Mouse (Mus musculus): ENCODE results near the gene Tra2a. TPM values are rescaled to one million over a fixed set of nuclear protein-coding genes. Genes with fewer than 3 reads are reported as not detected.
A peak's percentile ranks its signal among the peaks of the same experiment; 100 is the strongest.

Gene Tra2a
- polyA plus RNA-seq (2012; rRNA removed), result 111 and 113 TPM in 2 replicates

DNA sequence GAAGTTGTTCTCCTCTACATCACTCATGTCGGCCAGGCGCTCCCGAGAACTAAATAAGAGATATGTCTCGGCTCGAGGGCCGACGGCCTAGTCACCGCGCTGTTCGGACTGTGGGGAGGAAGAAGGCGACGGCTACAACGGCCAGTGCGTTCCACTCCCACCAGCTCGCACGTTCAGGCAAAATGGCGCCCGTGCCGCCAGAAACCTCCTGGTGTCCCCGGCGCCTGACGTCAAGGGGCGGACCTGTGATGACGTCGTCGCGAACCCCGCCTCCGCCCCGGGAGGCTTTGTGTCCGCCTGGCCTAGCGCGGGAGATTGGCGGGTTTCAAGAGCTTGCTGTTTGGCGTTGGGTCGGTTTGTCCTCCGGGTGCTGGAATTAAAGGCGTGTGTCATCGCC is at the start of gene Tra2a:
TSS of gene Tra2a (minus strand) at position 187 of the 397 bp plus-strand sequence.
- Histone ChIP-seq H3K27ac (ENCODE audit: insufficient read depth, low read length) (peak within 1 kb of the TSS; percentile 97), H3K4me1 (ENCODE audit: control insufficient read depth, insufficient read depth, low read length) (peaks cover 1% of the 10 kb centered on the region; the same call in 1 of the 2 replicates), H3K4me3 (ENCODE audit: insufficient read depth, low read length) (peak within 1 kb of the TSS; percentile 84)
- TF ChIP-seq POLR2A (IDR thresholded peaks at IDR 0.05; ENCODE audit: extremely low read depth, insufficient read depth, low read length) (peak; percentile 98), CTCF (IDR thresholded peaks at IDR 0.05; ENCODE audit: extremely low read depth, insufficient read depth, low read length) (no peak)

DNA sequence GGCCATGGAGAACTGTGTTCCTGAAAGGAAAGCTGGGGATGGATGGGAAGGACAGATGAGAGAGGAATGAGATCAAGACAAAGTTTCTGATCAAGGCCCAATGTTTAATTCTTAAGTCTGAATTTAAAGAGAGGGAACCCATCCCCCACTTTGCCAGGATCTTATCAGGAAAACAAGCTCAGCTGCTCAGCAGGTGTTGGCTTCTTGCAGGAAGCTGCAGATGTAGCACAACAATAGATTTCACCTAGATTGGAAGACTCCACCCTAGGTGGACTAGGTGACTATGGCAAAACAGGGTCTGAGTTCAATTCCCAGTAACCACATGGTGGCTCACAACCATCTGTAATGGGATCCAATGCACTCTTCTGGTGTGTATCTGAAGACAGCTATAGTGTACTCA is 34.5 kb upstream of the Tra2a start:
- no peak overlapping the region for H3K4me3 ChIP-seq (ENCODE audit: insufficient read depth, low read length)
- TF ChIP-seq CTCF (IDR thresholded peaks at IDR 0.05; ENCODE audit: extremely low read depth, insufficient read depth, low read length) (no peak), POLR2A (IDR thresholded peaks at IDR 0.05; ENCODE audit: extremely low read depth, insufficient read depth, low read length) (no peak)
- H3K4me1 ChIP-seq (ENCODE audit: control insufficient read depth, insufficient read depth, low read length), result no peaks in the 10 kb centered on the region
- H3K27ac ChIP-seq (ENCODE audit: insufficient read depth, low read length), result no peak overlapping the region

DNA sequence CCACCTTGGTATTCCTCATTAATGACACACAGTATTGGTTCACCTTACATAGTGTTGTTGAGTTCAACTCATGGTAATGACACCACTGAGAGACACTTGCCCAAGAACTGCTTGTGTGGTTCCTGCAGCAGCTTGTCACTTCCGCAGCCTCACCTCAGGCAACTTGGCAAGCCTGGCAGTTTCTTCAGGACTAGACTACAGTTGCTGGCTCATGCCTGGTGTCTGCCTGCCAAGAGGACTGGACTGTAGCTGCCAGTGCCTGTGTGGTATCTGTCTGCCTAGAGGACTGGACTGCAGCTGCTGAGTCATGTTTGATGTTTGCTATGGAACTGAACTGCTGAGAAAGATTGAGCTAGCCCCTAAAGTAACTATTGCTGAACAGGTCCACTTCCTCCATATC is 18.3 kb upstream of the Tra2a start:
- H3K4me1 ChIP-seq (ENCODE audit: control insufficient read depth, insufficient read depth, low read length), result no peaks in the 10 kb centered on the region
- H3K4me3 ChIP-seq (ENCODE audit: insufficient read depth, low read length), result no peak overlapping the region
- H3K27ac ChIP-seq (ENCODE audit: insufficient read depth, low read length), result no peak overlapping the region
- TF ChIP-seq POLR2A (IDR thresholded peaks at IDR 0.05; ENCODE audit: extremely low read depth, insufficient read depth, low read length) (no peak), CTCF (IDR thresholded peaks at IDR 0.05; ENCODE audit: extremely low read depth, insufficient read depth, low read length) (no peak)

DNA sequence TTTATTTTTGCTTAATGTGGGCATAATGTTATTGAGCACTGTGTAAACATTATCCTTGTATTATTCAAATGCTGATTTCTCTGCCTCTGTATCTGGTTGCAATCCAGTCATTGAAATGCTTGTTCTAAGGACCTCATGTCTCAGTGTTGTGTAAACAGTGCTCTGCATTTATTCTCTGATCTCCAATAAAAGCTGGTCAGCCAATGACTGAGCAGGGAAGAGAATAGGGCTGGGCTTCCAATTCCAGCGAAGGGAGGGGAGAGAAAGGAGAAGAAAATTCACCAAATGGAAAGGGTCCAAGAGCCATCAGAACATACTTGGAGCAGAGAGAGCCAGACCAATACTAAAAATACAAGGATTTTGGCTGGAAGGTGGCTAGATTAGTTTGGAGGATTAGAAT is 17.1 kb upstream of the Tra2a start:
- Histone ChIP-seq H3K4me1 (ENCODE audit: control insufficient read depth, insufficient read depth, low read length) (no peaks in the 10 kb centered on the region), H3K27ac (ENCODE audit: insufficient read depth, low read length) (no peak overlapping the region), H3K4me3 (ENCODE audit: insufficient read depth, low read length) (no peak overlapping the region)
- no peak for TF ChIP-seq CTCF (IDR thresholded peaks at IDR 0.05; ENCODE audit: extremely low read depth, insufficient read depth, low read length)
- no peak for TF ChIP-seq POLR2A (IDR thresholded peaks at IDR 0.05; ENCODE audit: extremely low read depth, insufficient read depth, low read length)

DNA sequence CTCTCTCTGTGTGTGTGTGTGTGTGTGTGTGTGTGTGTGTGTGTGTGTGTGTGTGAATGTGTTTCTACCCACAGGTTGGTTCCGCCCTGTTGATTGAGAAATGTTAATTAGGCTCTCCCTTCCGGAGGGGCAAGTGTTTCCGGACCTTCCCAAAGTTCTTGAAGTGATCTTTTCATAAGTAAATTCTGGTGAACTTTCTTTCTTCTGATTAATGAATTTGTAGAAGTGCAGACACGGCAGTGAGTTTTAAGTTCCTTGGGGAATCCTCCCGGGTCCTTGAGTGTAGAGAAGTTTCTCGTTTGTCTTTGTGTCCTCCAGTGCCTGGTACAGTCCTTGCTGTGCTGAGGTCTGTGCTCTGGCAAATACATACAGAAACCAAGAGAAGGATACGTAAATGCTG is 11.5 kb upstream of the Tra2a start:
- no peak overlapping the region for H3K27ac ChIP-seq (ENCODE audit: insufficient read depth, low read length)
- no peaks in the 10 kb centered on the region for H3K4me1 ChIP-seq (ENCODE audit: control insufficient read depth, insufficient read depth, low read length)
- no peak for TF ChIP-seq POLR2A (IDR thresholded peaks at IDR 0.05; ENCODE audit: extremely low read depth, insufficient read depth, low read length)
- H3K4me3 ChIP-seq (ENCODE audit: insufficient read depth, low read length), result no peak overlapping the region

DNA sequence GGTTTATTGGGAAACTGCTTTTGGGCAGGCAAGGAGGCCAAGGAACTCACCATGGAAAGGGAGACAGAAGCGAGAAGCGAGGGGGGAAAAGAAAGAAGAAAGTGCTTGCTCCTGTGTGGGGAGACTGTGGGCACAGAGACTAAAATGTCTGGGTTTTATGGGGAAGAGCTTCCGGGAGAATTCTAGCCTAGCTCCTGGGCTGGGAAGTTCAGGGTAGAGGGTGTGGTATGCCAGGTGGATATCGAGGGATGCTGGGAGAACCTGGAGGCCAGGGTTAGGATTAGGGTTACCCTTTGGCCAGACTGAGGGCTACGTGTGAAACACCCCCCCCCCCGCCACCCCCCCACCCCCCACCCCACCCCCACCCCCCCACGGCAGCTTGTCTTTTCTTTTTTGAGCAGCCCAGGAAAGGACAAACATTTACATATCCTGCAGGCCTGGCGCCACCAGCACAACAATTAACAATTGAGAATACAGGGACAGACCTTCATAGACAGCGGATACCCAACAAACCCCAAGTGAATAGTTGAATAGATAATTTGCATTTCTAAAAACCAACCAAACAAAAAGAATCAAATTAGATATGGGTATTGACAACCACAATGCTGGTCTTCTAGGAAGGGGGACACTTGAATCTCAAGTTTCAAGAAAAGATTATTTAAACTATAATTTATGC is 10.7 kb upstream of the Tra2a start:
- TF ChIP-seq CTCF (IDR thresholded peaks at IDR 0.05; ENCODE audit: extremely low read depth, insufficient read depth, low read length) (no peak), POLR2A (IDR thresholded peaks at IDR 0.05; ENCODE audit: extremely low read depth, insufficient read depth, low read length) (no peak)
- no peak overlapping the region for H3K27ac ChIP-seq (ENCODE audit: insufficient read depth, low read length)
- no peaks in the 10 kb centered on the region for H3K4me1 ChIP-seq (ENCODE audit: control insufficient read depth, insufficient read depth, low read length)
- H3K4me3 ChIP-seq (ENCODE audit: insufficient read depth, low read length), result no peak overlapping the region

DNA sequence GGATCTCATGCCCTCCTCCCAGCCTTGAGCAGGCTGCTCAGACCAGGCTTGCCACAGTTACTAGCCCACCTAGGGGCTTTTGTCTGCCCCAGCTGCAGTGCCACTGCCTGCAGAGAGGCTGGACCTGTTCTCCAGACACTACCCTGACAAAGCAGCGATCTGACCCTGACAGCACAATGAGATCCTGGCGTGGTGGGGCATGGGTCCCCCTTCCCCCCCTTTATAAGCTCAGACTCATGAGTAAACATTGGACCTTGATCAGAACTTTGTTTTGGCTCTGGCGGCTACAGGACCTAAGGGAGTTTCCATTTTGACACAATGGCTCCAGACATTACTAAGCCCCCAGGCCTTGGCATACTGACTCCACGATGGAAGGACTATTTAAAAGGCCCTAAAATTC is 10.1 kb upstream of the Tra2a start:
- no peak overlapping the region for H3K4me3 ChIP-seq (ENCODE audit: insufficient read depth, low read length)
- no peak for TF ChIP-seq CTCF (IDR thresholded peaks at IDR 0.05; ENCODE audit: extremely low read depth, insufficient read depth, low read length)
- TF ChIP-seq POLR2A (IDR thresholded peaks at IDR 0.05; ENCODE audit: extremely low read depth, insufficient read depth, low read length), result no peak
- no peak overlapping the region for H3K27ac ChIP-seq (ENCODE audit: insufficient read depth, low read length)
- no peaks in the 10 kb centered on the region for H3K4me1 ChIP-seq (ENCODE audit: control insufficient read depth, insufficient read depth, low read length)

DNA sequence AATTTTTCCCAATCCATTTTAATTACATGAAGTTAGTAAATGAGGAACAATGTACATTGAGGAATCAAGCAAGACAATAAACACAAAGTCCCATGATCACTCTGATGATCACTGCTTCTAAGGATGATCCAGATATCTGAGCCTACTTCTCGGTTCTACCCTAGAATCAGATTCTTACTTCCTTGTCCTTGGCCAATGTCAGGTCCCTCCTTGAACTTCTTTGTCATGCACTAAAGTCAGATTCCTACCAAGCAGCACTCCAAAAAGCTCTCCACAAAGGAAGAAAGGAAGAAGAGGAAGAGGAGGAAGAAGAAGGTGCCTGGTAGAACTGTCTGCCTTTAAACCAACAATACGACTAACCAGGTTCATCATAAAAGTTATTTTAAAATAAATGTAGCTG is 9.0 kb upstream of the Tra2a start:
- TF ChIP-seq CTCF (IDR thresholded peaks at IDR 0.05; ENCODE audit: extremely low read depth, insufficient read depth, low read length) (no peak), POLR2A (IDR thresholded peaks at IDR 0.05; ENCODE audit: extremely low read depth, insufficient read depth, low read length) (no peak)
- H3K4me3 ChIP-seq (ENCODE audit: insufficient read depth, low read length), result no peak overlapping the region
- no peak overlapping the region for H3K27ac ChIP-seq (ENCODE audit: insufficient read depth, low read length)
- no peaks in the 10 kb centered on the region for H3K4me1 ChIP-seq (ENCODE audit: control insufficient read depth, insufficient read depth, low read length)

DNA sequence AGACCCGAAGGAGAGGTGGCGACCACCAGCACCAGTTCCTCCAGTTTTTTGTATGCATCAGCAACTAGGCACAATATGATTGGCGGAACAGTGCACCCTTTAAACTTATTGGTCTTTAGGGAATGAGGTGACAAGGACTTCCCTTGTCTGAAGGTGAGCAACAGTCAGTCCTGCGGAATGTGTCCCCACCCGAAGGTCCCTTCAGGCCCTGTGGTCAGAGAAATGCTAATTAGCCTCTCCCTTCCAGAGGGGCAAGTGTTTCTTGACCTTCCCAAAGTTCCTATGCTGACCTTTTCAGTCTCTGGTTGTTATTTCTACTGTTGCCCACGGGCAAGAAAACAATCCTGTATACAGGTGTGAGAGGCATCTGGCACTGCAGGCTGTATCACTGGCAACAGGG is 8.0 kb upstream of the Tra2a start:
- Histone ChIP-seq H3K27ac (ENCODE audit: insufficient read depth, low read length) (no peak overlapping the region), H3K4me3 (ENCODE audit: insufficient read depth, low read length) (no peak overlapping the region), H3K4me1 (ENCODE audit: control insufficient read depth, insufficient read depth, low read length) (no peaks in the 10 kb centered on the region)
- TF ChIP-seq CTCF (IDR thresholded peaks at IDR 0.05; ENCODE audit: extremely low read depth, insufficient read depth, low read length) (no peak), POLR2A (IDR thresholded peaks at IDR 0.05; ENCODE audit: extremely low read depth, insufficient read depth, low read length) (no peak)

DNA sequence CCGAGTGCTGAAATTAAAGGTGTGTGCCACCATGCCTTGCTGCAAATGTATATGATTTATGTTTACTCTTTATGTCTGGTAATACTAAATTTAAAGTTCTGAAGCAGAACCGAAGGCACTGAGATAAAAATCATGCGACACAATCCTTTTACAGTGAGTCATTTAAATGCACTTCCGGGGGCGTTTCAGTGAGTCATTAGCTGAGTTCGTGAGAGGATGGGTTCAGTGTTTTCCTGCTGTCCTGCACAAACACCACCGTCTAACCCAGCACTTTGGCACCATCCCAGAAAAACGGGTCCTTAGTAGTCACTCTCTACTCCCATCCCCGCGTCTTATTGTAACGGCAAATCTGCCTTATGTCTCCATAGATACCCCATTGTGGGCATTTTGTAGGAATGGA is 6.1 kb upstream of the Tra2a start:
- Histone ChIP-seq H3K4me1 (ENCODE audit: control insufficient read depth, insufficient read depth, low read length) (no peaks in the 10 kb centered on the region), H3K27ac (ENCODE audit: insufficient read depth, low read length) (no peak overlapping the region), H3K4me3 (ENCODE audit: insufficient read depth, low read length) (no peak overlapping the region)
- TF ChIP-seq CTCF (IDR thresholded peaks at IDR 0.05; ENCODE audit: extremely low read depth, insufficient read depth, low read length) (no peak), POLR2A (IDR thresholded peaks at IDR 0.05; ENCODE audit: extremely low read depth, insufficient read depth, low read length) (no peak)
